Mouse (Mus musculus) left cerebral cortex, postnatal 36 days (tissue): Measurements from ENCODE around the gene Tmem163. TPM values are rescaled to one million over a fixed set of nuclear protein-coding genes. Genes with fewer than 3 reads are reported as not detected.
A peak's percentile ranks its signal among the peaks of the same experiment; 100 is the strongest.

ENCODE experiments used
- DNase-seq, 2 experiments: peaks; one replicate each; pipeline ENCODE4 v3.0.0; 2021 to 2022; ENCODE audit warnings: low spot score in 2 of 2, mixed read lengths in 1 of 2
- intact Hi-C: fragments of 180-260 bp; cut with DNase I; formaldehyde crosslinking; loops from one replicate; pipeline ENCODE4 v1.15.1; 2025
- total RNA-seq, 2 experiments: library from RNA; stranded (reverse); gene quantifications; 2 replicates each; pipeline ENCODE4 v1.2.3; 2021

The Tmem163 gene
- total RNA-seq, 2 experiments from 2014 or later, result 22.6 to 29.6 TPM

- DNase-seq, result no peak
- intact Hi-C loops, result no loop called here
These were observed 102.3 kb downstream of the Tmem163 start for GRCm38 (mm10) chr1:127577083-127577482.

- DNase-seq, result no peak
These were observed 102.8 kb downstream of the Tmem163 start for GRCm38 (mm10) chr1:127576563-127576962.

DNA sequence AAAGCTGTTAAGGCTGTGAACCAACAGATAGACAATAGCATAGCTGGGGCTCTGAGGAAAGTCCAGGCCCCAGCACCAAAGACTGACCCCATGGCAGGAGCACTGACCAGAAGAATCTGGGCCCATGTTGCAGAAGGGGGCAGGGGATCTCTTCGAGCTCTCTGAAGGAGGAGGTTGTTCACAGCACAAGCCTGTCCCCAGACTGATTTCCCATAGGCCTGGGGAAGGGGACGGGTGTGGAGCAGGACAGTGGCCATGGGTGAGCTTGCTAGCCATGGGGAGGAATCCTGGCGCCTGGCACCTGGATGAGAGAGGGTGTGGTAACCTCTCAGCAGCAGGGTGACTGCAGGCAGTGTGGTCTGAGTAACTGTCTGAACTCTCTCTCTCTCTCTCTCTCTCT lies 103.2 kb downstream of the Tmem163 start:
- no peak for DNase-seq
- intact Hi-C loops, result no loop called here

More at GRCm38 (mm10) chr1:127576563-127576962, 102.8 kb downstream of the Tmem163 start:
- intact Hi-C loops, result no loop called here

GRCm38 (mm10) chr1:127575692-127576091 lies 103.7 kb downstream of the Tmem163 start:
- intact Hi-C loops, result no loop called here
- DNase-seq, result no peak

GRCm38 (mm10) chr1:127573186-127573585 lies 106.2 kb downstream of the Tmem163 start:
- DNase-seq, result no peak
- intact Hi-C loops, result no loop called here

- no peak for DNase-seq
- intact Hi-C loops, result no loop called here
These were observed 110.7 kb downstream of the Tmem163 start for GRCm38 (mm10) chr1:127568641-127569040.

- no peak for DNase-seq
- intact Hi-C loops, result no loop called here
These were observed 122.9 kb downstream of the Tmem163 start for GRCm38 (mm10) chr1:127556486-127556845.

- intact Hi-C loops, result no loop called here
- DNase-seq, result no peak
These were observed 123.4 kb downstream of the Tmem163 start for GRCm38 (mm10) chr1:127555822-127556485.

DNA sequence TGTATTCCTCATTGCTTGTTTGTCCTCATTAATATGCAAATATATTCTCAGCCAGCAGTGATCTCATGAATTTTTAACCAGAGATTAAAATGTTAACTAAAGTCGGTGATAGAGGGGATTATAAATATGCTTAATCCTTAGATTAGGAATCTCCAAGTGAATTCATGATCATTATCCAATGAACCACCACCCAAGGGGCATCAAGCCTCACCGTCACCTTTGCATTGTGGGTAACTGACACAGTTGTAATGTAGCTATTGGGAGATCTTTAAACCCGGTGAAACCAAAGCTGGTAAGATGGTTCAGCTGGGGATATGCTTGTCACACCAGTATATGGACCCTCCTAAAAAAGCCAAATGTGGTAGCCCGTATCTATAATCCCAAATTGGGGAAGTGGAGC lies 131.3 kb downstream of the Tmem163 start:
- intact Hi-C loops, result no loop called here

GRCm38 (mm10) chr1:127542756-127543155 lies 136.6 kb downstream of the Tmem163 start:
- intact Hi-C loops, result no loop called here
- DNase-seq, result no peak

More for the DNA sequence above, 131.3 kb downstream of the Tmem163 start:
- no peak for DNase-seq

- intact Hi-C loops, result no loop called here
- peak in 1 of 2 experiments; percentile 22 for DNase-seq
These were observed 137.4 kb downstream of the Tmem163 start for GRCm38 (mm10) chr1:127541931-127542330.

GRCm38 (mm10) chr1:127541522-127541921 lies 137.8 kb downstream of the Tmem163 start:
- DNase-seq, result no peak
- intact Hi-C loops, result no loop called here

DNA sequence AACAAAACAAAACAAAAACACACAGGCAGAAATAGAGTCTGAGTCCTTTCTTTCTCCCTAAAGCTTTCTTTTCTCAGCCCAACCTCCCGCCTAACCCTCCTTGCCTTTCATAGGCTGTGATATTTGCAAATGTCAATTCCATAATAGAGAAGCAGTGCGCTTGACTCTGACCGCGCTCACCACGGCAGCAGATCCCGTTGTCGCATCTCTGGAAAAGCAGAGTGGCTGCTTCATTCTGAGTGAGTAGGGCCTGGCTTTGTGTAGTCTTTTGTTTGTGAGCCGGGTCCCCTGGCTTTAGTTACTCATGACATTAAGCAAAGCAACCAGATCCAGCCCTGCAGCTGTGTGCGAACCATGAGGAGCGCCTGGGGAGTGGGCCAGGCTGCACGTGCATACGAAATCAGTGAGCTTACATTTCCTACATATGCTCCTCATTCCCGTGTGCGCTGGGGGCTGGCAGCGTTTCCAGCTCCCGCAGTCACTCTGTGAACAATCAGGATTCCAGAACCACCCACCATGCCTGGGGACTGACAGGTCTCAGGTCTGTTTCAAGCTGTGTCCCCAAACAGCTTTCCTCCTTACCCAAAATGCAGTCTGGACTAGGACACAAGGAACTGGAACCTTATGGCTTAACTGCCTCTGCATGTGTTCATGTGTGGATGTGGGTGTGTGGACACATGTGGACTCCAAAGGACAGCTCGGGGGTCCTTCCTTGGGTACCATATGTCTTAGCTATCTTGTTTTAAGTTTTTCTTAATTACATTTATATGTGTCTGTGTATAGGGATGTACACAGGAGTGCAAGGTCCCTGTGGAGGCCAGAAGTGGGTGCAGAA lies 141.9 kb downstream of the Tmem163 start:
- intact Hi-C loops, result no loop called here
- DNase-seq, result peak in 1 of 2 experiments; percentile 14

- DNase-seq, result no peak
- intact Hi-C loops, result no loop called here
These were observed 142.9 kb downstream of the Tmem163 start for GRCm38 (mm10) chr1:127536448-127536847.

- intact Hi-C loops, result no loop called here
- DNase-seq, result no peak
These were observed 147.6 kb downstream of the Tmem163 start for GRCm38 (mm10) chr1:127531723-127532122.

DNA sequence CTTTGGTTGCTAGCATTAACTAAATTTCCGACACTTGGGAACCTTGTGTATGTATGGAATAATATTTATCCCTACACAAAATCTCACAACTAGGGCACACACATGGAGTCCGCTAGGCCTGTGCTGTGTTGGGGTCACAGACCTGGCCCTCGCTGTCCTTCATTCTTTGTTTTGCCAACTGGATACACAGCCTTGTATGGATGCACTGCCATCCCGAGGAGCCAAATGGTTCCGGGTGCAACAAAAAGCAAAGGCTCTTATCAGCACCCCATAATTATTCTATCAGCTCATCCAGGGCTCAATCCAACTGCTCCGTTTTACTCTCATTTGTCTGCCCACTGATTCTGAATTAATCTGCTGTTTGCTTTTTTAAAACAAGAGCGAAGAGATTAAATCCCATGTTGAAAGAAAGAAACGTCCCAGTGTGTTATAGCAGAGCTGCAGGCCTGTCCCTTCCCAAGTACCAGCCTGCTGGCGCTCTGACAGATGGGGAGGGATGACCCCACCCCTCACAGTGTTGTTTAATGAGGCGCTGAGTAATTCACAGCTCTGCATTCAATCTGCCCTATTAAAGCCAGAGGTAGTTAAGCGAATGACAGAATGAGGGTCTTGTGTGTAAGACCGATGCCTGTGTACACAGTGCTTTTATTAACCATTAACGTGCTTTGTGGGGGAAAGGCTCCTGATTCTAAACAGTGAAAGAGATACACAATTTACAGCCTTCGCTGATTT lies 148.3 kb downstream of the Tmem163 start:
- intact Hi-C loops, result no loop called here
- DNase-seq, result no peak

DNA sequence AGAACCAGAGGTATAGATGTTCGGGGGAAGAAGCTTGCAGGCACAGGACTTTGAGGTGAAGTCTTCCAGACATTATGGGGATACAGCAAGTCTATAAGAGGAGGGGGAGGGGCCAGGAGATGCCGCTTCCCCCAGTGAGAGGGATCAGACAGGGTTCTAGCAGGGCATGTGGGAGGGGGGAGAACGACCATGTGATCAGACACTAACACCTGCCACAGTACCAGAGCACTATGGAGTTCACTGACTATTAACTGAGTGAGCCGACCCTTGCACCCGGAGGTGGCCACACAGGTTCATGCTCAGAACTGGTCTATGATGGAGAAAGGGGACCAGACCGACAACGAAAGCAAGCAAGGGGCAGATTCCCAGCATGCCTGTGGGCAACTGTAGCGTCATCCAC lies 156.0 kb downstream of the Tmem163 start:
- DNase-seq, result no peak
- intact Hi-C loops, result no loop called here

DNA sequence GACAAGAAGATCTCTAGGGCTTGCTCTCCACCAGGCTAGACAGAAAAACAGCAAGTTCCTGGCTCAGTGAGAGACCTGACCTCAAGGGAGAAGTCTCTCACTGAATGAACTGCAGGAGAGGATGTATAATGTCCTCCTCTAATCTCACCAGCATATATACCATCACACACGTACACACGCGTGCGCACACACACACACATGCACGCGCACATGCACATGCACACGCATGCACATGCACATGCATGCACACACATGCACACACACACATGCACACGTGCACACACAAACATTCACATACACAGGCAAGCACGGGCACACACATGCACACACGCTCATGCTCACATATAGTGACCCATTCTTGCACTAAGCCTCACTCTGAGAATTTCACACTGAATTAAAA lies 164.5 kb downstream of the Tmem163 start:
- intact Hi-C loops, result no loop called here
- no peak for DNase-seq

DNA sequence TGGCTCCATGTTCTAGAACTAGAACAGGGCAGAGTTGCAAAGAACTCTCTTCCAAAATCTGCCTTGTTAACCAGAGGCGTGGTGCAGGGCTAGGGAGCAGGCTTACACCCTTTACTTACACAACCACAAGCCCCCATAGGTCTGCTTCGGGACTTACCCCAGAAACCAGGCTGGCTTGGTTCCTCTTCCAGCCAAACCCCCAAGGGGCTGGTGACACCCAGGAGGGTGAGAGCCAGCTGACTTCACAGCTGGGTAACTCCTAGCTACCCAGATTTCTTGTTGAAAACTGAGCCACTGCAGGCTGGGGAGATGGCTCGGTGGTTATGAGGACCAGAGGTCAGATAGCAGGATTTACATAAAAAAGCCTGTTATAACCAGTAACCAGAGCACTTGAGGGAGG lies 164.9 kb downstream of the Tmem163 start:
- intact Hi-C loops, result no loop called here
- no peak for DNase-seq

- no peak for DNase-seq
- intact Hi-C loops, result no loop called here
These were observed 165.7 kb downstream of the Tmem163 start for GRCm38 (mm10) chr1:127513664-127514063.
